Mouse (Mus musculus): ENCODE results near the gene Smco4.

The Smco4 gene

DNA sequence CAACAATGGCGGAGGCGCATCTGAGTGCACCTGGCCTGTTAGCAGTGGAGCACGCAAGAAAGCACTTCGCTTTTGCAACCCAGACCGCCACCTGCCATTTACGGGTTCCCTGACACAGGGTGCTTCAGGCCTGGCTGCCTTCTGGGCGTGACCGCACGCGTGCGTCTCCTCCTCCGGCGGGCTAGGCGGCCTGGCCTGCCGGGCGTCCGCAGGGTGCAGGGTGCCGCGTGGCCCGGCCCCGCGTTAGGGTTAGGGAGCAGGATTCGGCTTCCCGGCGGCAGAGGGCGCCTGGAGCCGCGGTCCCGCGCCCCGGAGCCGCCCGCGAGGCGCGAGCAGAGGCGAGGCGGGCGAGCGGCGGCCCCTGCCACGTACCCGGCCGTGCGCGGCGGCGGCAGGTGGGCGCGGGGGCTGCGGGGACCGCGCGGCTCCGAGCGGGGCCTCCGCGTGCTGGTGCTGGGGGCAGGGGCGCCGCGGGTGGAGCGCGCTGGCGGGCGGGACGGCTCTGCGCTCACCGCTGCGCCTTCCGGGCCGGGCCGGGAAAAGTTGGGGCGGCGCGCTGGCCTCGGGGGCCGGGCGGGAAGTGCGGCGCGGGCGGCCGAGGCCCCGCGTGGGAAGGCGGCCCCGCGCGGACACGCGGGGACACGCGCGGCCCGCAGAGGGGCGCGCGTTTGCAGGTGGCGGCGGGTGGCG is at the start of gene Smco4:
Smco4 (plus strand) TSS at position 198 of the 690 bp plus-strand sequence.
- in situ Hi-C loops (cut with MboI, MseI) = loop anchor here (10.0 kb wide), 1 partner anchor 129 kb away; no protein-coding TSS in a partner anchor

DNA sequence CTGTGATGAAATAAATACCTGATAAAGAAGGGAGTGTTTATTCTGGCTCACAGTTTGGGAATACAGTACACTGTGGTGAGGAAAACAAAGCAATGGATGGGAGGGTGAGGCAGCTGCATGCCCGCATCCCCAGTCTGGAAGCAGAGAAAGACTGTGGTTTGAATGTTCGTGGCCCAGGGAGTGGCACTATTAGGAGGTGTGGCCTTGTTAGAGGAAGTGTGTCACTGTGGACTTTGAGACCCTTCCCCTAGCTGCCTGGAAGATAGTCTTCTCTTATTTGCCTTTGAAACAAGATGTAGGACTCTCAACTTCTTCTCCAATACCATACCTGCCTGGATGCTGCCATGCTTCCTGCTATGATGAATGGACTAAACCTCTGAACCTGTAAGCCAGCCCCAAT is 45.8 kb upstream of the Smco4 start:
- in situ Hi-C loops (cut with MboI, MseI) = no loop called here

- in situ Hi-C loops (cut with MboI, MseI) = no loop called here
These were observed 42.3 kb upstream of the Smco4 start for GRCm38 (mm10) chr9:15450921-15451320.

DNA sequence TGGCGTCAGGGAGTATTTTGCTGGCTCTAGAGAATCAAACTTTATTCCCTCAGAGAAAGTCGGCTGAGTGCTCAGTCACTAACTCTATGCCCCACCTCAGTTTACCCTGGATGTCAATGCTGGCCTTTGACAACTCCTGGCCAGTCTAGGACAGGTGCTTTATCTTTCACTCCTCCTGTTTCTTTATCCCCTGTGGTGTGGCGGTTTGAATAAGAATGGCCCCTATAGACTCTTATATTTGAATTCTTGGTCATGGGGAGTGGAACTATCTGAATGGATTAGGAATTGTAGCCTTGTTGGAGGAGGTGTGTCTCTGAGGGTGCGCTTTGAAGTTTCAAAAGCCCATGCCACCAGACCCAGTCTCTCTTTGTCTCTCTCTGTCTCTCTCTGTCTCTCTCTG is 21.0 kb upstream of the Smco4 start:
- in situ Hi-C loops (cut with MboI, MseI) = no loop called here

DNA sequence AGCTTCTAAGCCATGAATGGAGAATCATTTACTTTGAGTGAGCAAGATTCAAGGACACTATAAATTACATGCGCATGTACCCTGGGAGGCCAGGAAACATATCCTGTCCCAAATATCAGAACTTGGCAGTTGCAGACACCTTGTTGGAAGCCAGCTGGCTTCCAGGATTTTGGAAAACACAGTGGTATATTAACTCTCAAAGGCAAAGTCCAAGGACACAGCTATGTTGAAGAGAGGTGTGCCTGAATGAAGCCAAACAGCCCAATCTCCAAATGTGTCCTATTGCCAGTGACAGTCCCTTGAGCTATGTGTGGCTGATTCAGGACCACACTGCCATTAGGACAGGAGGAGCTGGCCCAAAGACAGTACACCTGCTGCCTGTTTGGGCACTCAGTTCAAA is 20.0 kb upstream of the Smco4 start:
- in situ Hi-C loops (cut with MboI, MseI) = no loop called here

DNA sequence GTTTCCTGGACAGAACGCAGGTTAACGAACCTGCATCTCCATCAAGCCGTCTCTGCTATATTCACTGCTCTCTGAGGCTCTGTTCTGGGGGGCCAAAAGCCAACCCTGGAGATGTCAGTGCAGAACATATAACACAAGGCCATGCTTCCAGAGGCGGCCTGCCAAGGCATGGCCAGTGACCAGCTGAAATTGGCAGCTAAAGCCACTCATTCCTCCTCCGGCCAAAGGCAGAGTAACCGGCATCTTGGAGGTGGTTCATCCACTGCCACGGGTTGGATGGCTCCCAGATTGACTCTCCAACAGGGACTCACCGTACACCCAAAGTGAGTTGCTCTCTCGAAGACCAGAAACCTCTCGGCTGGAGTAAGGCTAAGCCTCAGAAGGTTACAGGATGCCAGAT is 15.7 kb upstream of the Smco4 start:
- in situ Hi-C loops (cut with MboI, MseI) = no loop called here

GRCm38 (mm10) chr9:15487682-15488424 is 5.4 kb upstream of the Smco4 start:
- in situ Hi-C loops (cut with MboI, MseI) = no loop called here

- in situ Hi-C loops (cut with MboI, MseI) = no loop called here
These were observed 3.9 kb upstream of the Smco4 start for GRCm38 (mm10) chr9:15489293-15489692.

DNA sequence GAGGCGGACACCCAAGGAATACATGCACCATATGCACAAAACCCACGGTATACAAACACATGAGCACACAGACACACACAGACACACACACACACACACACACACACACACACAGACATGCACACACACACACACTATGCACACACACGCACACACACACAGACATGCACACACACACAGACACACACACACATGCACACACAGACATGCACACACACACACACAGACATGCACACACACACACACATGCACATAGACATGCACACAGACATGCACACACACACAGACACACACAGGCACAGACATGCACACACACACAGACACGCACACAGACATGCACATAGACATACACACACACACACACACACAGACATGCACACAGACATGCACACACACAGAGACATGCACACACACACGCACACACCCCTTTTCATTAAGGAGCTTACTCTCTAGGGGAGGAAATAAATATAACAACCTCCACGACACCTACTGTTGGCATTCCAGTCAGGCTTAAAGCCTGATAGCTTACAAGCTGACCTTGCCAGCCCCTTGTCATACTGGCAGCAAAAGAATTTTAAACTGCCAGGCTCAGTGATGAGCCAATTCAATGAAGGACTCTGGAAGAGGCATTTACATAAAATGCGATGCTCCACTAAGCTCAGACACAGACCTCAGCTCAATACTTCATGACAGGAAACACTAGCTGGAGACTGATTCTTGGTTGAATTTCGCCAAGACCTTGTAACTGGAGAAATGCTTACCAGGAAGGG is 2.7 kb upstream of the Smco4 start:
- in situ Hi-C loops (cut with MboI, MseI) = loop anchor here (10.0 kb wide), 1 partner anchor 126 kb away; no protein-coding TSS in a partner anchor

DNA sequence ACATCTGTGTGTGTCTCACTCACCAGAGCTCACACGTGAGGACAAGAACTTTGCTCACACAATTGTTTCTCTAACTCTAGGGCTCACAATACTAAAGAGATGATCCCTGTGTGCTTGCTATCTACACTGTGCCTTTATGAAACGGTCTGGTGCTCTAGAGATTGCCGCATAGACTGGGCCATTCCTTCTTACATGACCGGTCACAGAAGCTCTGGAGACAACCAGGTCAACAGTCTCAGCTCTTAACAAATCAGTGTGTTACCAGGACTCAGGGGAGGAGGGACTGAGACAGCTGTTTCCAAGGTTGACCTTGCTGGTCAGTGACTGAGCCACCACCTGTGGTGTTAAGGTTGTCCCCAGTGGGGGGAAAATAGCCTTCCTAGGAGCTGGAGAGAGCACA is 1.5 kb upstream of the Smco4 start:
- in situ Hi-C loops (cut with MboI, MseI) = loop anchor here (10.0 kb wide), 1 partner anchor 127 kb away; no protein-coding TSS in a partner anchor

DNA sequence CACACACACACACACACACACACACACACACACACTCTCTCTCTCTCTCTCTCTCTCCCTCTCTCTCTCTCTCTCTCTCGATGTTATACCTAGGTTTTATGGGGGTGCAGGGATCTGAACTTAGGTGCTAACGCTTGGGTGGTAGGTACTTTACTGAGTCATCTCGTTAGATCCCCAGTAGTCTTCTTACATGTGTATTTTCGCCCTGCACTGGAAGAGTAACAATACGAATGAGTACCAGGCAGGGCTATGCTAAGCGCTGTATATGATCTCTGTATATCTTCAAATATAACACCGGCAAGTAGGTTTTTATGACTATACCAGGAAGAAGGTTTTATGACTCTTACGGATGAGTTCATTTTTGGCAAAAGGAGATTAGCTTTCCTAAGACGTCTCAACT is 831 bp upstream of the Smco4 start:
- in situ Hi-C loops (cut with MboI, MseI) = loop anchor here (10.0 kb wide), 1 partner anchor 128 kb away; no protein-coding TSS in a partner anchor

GRCm38 (mm10) chr9:15493925-15494558 is 810 bp downstream of the Smco4 start:
- in situ Hi-C loops (cut with MboI, MseI) = loop anchor here (10.0 kb wide), 1 partner anchor 129 kb away; no protein-coding TSS in a partner anchor

DNA sequence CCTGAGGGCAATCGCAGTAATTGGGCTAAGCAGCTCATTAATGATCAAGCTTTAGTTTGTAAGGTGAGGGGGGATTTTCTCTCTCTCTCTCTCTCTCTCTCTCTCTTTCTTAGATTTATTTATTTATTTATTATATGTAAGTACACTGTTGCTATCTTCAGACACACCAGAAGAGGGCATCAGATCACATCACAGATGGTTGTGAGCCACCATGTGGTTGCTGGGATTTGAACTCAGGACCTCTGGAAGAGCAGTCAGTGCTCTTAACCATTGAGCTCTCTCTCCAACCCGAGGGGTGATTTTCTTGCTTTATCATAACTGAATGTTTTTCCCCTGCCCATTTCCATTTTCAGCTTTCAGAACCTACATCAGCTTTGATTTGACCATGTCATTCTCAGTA is 2.0 kb downstream of the Smco4 start:
- in situ Hi-C loops (cut with MboI, MseI) = loop anchor here (10.0 kb wide), 1 partner anchor 130 kb away; no protein-coding TSS in a partner anchor

GRCm38 (mm10) chr9:15495921-15496577 is 2.8 kb downstream of the Smco4 start:
- in situ Hi-C loops (cut with MboI, MseI) = loop anchor here (10.0 kb wide), 1 partner anchor 131 kb away; no protein-coding TSS in a partner anchor

DNA sequence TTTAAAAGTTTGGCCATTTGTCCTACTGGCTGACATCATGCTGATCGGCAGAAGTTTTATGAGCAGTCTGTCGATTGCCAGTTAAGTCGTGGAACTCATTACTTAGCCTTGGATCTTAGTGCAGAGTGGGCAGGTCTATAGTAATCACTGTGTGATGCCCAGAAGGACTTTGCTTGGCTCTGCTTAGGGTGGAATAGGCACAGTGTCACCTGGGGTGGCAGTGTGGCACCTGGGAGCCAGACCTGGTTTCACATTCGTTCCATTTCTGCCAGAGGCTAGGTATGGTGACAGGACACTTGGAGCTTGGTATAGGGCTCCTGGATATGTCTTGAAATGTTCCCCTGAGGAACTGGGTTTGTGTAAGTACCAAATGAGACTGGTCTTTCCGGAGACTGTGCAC is 6.8 kb downstream of the Smco4 start:
- in situ Hi-C loops (cut with MboI, MseI) = no loop called here

DNA sequence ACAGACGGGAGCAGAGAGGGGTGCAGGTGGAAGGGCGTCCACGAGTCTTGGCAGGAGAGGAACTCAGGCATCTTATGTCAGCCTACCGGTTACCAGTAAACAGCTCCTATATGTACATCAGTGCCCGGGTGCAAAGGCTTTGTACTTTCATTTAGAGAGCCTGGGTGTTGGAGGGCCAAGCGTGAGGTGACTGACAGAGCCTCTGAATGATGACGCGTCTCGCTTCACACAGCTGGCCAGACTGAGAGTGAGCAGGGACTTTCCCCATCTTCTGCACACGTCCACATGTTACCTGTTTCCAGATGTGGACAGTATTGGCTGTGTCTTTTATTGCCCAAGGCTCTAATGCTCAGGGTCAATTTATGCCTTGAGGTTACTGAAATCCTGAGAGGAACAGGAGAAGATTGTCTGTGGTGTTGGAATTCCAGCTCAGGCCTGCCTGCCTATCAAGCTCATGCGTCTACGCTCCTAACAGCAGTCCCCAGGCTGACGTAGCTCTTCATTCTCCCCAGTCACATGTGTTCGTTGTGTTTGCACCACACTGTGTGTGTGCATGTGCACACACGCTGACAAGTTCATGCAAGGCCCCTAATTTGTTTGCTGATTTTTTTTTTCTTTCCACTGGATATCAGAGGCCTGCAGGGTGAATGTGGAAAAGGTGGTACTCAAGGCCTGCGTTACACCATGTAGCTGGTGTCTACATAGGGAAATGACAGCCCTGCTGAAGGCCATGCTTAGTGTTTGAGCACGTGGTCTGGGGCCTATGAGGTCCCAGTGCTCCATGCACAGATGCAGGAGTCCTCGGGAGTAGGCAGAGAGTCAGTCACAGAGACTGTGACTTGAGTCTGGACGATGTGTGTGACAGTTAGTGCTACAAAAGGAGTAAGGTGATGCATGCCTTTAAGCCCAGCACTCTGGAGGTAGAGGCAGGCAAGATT is 8.4 kb downstream of the Smco4 start:
- in situ Hi-C loops (cut with MboI, MseI) = no loop called here

DNA sequence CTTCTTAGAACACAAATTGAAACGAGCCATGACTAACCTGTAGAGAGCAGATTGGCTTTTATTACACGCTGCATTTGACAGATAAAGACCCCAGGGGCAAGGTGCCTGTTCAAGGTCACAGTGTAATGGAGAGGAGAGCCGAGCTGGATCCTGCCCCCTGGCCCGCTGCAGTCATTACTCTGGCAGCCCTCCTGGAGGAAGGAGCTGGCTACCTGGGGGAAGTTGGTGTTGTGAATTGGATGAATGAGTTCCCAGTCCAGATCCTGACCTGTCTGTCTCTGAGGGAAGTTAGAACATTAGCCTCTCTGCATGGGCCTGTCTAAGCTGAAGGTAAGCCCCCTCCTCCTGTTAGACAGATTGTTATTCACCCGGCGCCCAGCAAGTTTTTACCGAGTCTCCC is 9.2 kb downstream of the Smco4 start:
- in situ Hi-C loops (cut with MboI, MseI) = no loop called here

GRCm38 (mm10) chr9:15503307-15503706 is 10.1 kb downstream of the Smco4 start:
- in situ Hi-C loops (cut with MboI, MseI) = no loop called here

- in situ Hi-C loops (cut with MboI, MseI) = no loop called here
These were observed 10.6 kb downstream of the Smco4 start for GRCm38 (mm10) chr9:15503827-15504226.

DNA sequence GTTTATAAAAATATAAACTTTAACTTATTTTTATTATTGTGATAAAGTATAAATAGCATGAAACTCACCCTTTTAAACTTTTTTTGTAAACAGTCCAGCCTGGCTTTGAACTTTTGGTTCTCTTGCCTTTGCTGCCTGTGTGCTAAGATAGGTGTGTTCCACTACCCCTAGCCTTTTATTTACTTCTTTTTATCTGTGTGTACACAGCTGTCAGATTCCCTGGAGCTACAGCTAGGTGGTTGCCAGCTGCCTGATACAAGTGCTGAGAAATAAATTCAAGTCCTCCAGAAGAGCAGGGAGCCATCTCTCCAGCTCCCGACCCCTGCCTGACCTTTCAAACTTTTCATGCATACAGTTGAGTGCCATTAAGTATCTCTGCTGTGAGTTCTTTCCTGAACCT is 12.1 kb downstream of the Smco4 start:
- in situ Hi-C loops (cut with MboI, MseI) = no loop called here

Measured in regulatory T cell (primary cell).